11 mouse cellular contexts compared by ENCODE assay signal in the genomic region with DNA sequence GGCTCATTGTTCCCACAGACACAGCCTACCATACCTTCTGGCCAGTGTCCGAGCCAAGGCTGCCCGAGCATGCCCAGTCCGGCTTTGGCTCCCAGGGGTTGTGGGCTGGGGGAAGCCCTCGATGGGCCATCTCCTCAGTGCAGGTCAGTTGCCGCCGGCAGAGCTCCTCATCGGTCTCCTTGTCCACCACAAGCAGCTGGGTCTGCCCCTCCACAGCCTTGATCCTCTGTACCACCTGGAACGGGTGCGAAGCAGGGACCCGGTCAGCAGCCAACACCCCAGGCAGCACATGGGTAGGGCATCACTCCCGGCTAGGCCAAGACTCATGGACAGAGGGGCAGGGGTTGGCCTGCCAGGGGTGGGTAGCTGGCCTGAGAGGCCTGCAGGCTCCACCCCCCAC. TPM values are rescaled to one million over a fixed set of nuclear protein-coding genes. Genes with fewer than 3 reads are reported as not detected.
DNase-seq lines count a peak whose midpoint lies in the region; ATAC-seq and TF ChIP-seq lines count a peak whose summit lies in the region.
"Had no signal": no experiment of that assay in that cellular context is flagged by ENCODE, and none has a peak within 500 bp of the region (broad histone marks: within the 10 kb centered on the region; RNA-seq: fewer than 3 reads in every experiment).

No protein-coding gene starts in this region.

- no peak for TF ChIP-seq POLR2A in cerebellum, adult 2 months (IDR thresholded peaks at IDR 0.05; ENCODE audit: borderline replicate concordance, insufficient read depth, low read length)

- 0 out of 2 replicates have a peak, but pooled peaks cover 6% of the 10 kb centered on the region for H3K36me3 ChIP-seq in kidney, postnatal 0 days (ENCODE audit: insufficient read depth, low read length)
- H3K36me3 ChIP-seq: forebrain, embryonic 12.5 days had no signal

- peak; percentile 52 to 54 for DNase-seq in cerebellum, adult 2 months
- DNase-seq in cerebellum, postnatal 10 days: no peak
- DNase-seq in kidney, postnatal 0 days (ENCODE audit: low spot score): no peak
- DNase-seq in kidney, postnatal 14 days: no peak
- DNase-seq in heart, postnatal 4 days: peak; percentile 30
- peak; percentile 46 for DNase-seq in lung, postnatal 14 days
- DNase-seq in thymus, adult 18-20 months: no peak
- no peak for DNase-seq in left cerebral cortex, adult 9 months (ENCODE audit: low spot score in 2 of 2)

- no peaks in the 10 kb centered on the region for H3K9me3 ChIP-seq in kidney, postnatal 0 days (replicated peaks; ENCODE audit: low read length)
- H3K9me3 ChIP-seq: forebrain, embryonic 12.5 days had no signal

- 17% methylated on average over 11 of the region's 11 CpGs for WGBS in cerebellum, adult 2 months
- 69% methylated on average over 11 of the region's 11 CpGs for WGBS in kidney, postnatal 0 days

- no peak for ATAC-seq in kidney, postnatal 0 days (replicated peaks; ENCODE audit: low FRiP score, low read depth)

- no peak for TF ChIP-seq CTCF in cerebellum, adult 2 months (IDR thresholded peaks at IDR 0.05; ENCODE audit: borderline replicate concordance, insufficient read depth, low read depth, low read length)
- TF ChIP-seq CTCF in kidney, postnatal 0 days (IDR thresholded peaks at IDR 0.05; ENCODE audit: low read depth): no peak

- peak overlapping the region; percentile 80 for H3K4me2 ChIP-seq in kidney, postnatal 0 days (ENCODE audit: low read length)
- H3K4me2 ChIP-seq: forebrain, embryonic 12.5 days had no signal

- H3K27me3 ChIP-seq in cerebellum, adult 2 months (ENCODE audit: control insufficient read depth, insufficient read depth, low read length): no peaks in the 10 kb centered on the region
- H3K27me3 ChIP-seq in kidney, postnatal 0 days (ENCODE audit: insufficient read depth, low read length): no peaks in the 10 kb centered on the region

- H3K4me3 ChIP-seq in cerebellum, adult 2 months (replicated peaks; ENCODE audit: insufficient read depth, low read depth, low read length): peak overlapping the region; percentile 0
- peak overlapping the region; percentile 16 for H3K4me3 ChIP-seq in kidney, postnatal 0 days (replicated peaks; ENCODE audit: low read depth, low read length)
- H3K4me3 ChIP-seq: forebrain, embryonic 12.5 days had no signal

- peak overlapping the region; percentile 27; the same call in 1 of the 2 replicates for H3K9ac ChIP-seq in kidney, postnatal 0 days (ENCODE audit: low read depth, low read length)
- H3K9ac ChIP-seq: forebrain, embryonic 12.5 days had no signal

- H3K4me1 ChIP-seq in cerebellum, adult 2 months (ENCODE audit: control insufficient read depth, insufficient read depth, low read length): peaks cover 28% of the 10 kb centered on the region
- peaks cover 38% of the 10 kb centered on the region for H3K4me1 ChIP-seq in kidney, postnatal 0 days (replicated peaks; ENCODE audit: insufficient read depth, low read length)

- H3K27ac ChIP-seq in cerebellum, adult 2 months (ENCODE audit: insufficient read depth, low read length): peak overlapping the region; percentile 8; the same call in 1 of the 2 replicates
- H3K27ac ChIP-seq in kidney, postnatal 0 days: peak overlapping the region; percentile 48
- H3K27ac ChIP-seq: forebrain, embryonic 12.5 days had no signal

RNA-seq across cellular contexts. Expression of a gene that starts 2.6 kb away (rescaled TPM):
- polyA plus RNA-seq in cerebellum, adult 2 months (2012; rRNA removed): 140 and 146 TPM in 2 replicates
- 141 and 145 TPM in 2 replicates for polyA plus RNA-seq in kidney, postnatal 0 days (2015; fragmentation: Nextera tagmentation; extraction: Ambion mirVana)
- total RNA-seq in heart, postnatal 4 days (2021): 10 to 100 TPM; 61.8 to 75.0 TPM

RNA-seq across cellular contexts. Expression of a gene that starts 10.8 kb away (rescaled TPM):
- polyA plus RNA-seq in cerebellum, adult 2 months (2012; rRNA removed): not detected in 2 replicates
- polyA plus RNA-seq in kidney, postnatal 0 days (2015; fragmentation: Nextera tagmentation; extraction: Ambion mirVana): 0.32 and 0.38 TPM in 2 replicates
- total RNA-seq in heart, postnatal 4 days (2021): not detected
- polyA plus RNA-seq: forebrain, embryonic 12.5 days; large intestine, adult 2 months; neural tube, embryonic 14.5 days had no signal

RNA-seq across cellular contexts. Expression of a gene that starts 15.0 kb away (rescaled TPM):
- polyA plus RNA-seq in cerebellum, adult 2 months (2012; rRNA removed): 9.0 TPM in 2 replicates
- polyA plus RNA-seq in kidney, postnatal 0 days (2015; fragmentation: Nextera tagmentation; extraction: Ambion mirVana): 13.4 and 14.9 TPM in 2 replicates
- total RNA-seq in heart, postnatal 4 days (2021): 1 to 10 TPM; 4.0 TPM

RNA-seq across cellular contexts. Expression of a gene that starts 15.1 kb away (rescaled TPM):
- polyA plus RNA-seq in cerebellum, adult 2 months (2012; rRNA removed): 168 and 194 TPM in 2 replicates
- 36.4 and 42.4 TPM in 2 replicates for polyA plus RNA-seq in kidney, postnatal 0 days (2015; fragmentation: Nextera tagmentation; extraction: Ambion mirVana)
- 10 to 100 TPM; 82.9 to 87.9 TPM for total RNA-seq in heart, postnatal 4 days (2021)

RNA-seq across cellular contexts. Expression of a gene that starts 22.0 kb away (rescaled TPM):
- 92.6 and 98.6 TPM in 2 replicates for polyA plus RNA-seq in cerebellum, adult 2 months (2012; rRNA removed)
- polyA plus RNA-seq in kidney, postnatal 0 days (2015; fragmentation: Nextera tagmentation; extraction: Ambion mirVana): 17.5 and 18.1 TPM in 2 replicates
- total RNA-seq in heart, postnatal 4 days (2021): 10 to 100 TPM; 26.0 to 26.6 TPM

Comparison
In these comparisons a context has a peak if more than half of its experiments do, and no peak if none do; other contexts are left out.
1. DNase-seq: peak in cerebellum, adult 2 months (2 of 2), heart, postnatal 4 days (single experiment) and lung, postnatal 14 days (single experiment); none in cerebellum, postnatal 10 days (0 of 2), kidney, postnatal 0 days (single experiment), kidney, postnatal 14 days (single experiment), thymus, adult 18-20 months (0 of 2) and left cerebral cortex, adult 9 months (0 of 2).